Mouse (Mus musculus): ENCODE data around the gene Poll. TPM values are rescaled to one million over a fixed set of nuclear protein-coding genes. Genes with fewer than 3 reads are reported as not detected.

Gene Poll
- total RNA-seq, 2 experiments from 2014 or later, result 12.5 to 13.2 TPM

- no peak for DNase-seq
Observed at GRCm38 (mm10) chr19:45535929-45536328, 24.4 kb downstream of the Poll start.

GRCm38 (mm10) chr19:45535214-45535735 is 25.1 kb downstream of the Poll start:
- no peak for DNase-seq

GRCm38 (mm10) chr19:45533617-45534016 is 26.7 kb downstream of the Poll start:
- DNase-seq, result no peak

- DNase-seq, result no peak
Observed at GRCm38 (mm10) chr19:45531554-45531953, 28.8 kb downstream of the Poll start.

- no peak for DNase-seq
Observed at GRCm38 (mm10) chr19:45530200-45530995, 29.9 kb downstream of the Poll start.

GRCm38 (mm10) chr19:45529294-45529693 is 31.0 kb downstream of the Poll start:
- DNase-seq, result no peak

GRCm38 (mm10) chr19:45527931-45528534 is 32.3 kb downstream of the Poll start:
- no peak for DNase-seq

- DNase-seq, result no peak
Observed at GRCm38 (mm10) chr19:45527382-45527781, 32.9 kb downstream of the Poll start.

- no peak for DNase-seq
Observed at GRCm38 (mm10) chr19:45516264-45516663, 44.1 kb downstream of the Poll start.

- DNase-seq, result no peak
Observed at GRCm38 (mm10) chr19:45515341-45515740, 45.0 kb downstream of the Poll start.

GRCm38 (mm10) chr19:45511406-45511805 is 48.9 kb downstream of the Poll start:
- no peak for DNase-seq

GRCm38 (mm10) chr19:45510680-45511079 is 49.7 kb downstream of the Poll start:
- no peak for DNase-seq

- no peak for DNase-seq
Observed at GRCm38 (mm10) chr19:45507531-45507930, 52.8 kb downstream of the Poll start.

GRCm38 (mm10) chr19:45505446-45505845 is 54.9 kb downstream of the Poll start:
- DNase-seq, result no peak

Other genes with a start within 250 kb of the Poll start
- gene Btrc, start 196.8 kb downstream of the Poll start, total RNA-seq (2021), result 10 to 100 TPM; 18.8 to 23.0 TPM
- 10 to 100 TPM; 16.3 to 16.5 TPM for gene Gm17018, start 84 bp upstream of the Poll start, total RNA-seq (2021)
- 10 to 100 TPM; 20.4 to 23.7 TPM for gene Fbxw4, start 99.8 kb upstream of the Poll start, total RNA-seq (2021)
- not detected for gene Fgf8, start 182.4 kb upstream of the Poll start, total RNA-seq (2021)
- 10 to 100 TPM; 10.1 to 12.5 TPM for gene Npm3, start 189.1 kb upstream of the Poll start, total RNA-seq (2021)
- gene Mgea5, start 223.3 kb upstream of the Poll start, total RNA-seq (2021), result 10 to 100 TPM; 28.2 to 29.1 TPM